21 mouse cellular contexts compared by ENCODE assay signal in genomic region chr10:63422736-63422992, GRCm38 (mm10). TPM values are rescaled to one million over a fixed set of nuclear protein-coding genes. Genes with fewer than 3 reads are reported as not detected.
DNase-seq lines count a peak whose midpoint lies in the region; ATAC-seq and TF ChIP-seq lines count a peak whose summit lies in the region.
"Had no signal": no experiment of that assay in that cellular context is flagged by ENCODE, and none has a peak within 500 bp of the region (broad histone marks: within the 10 kb centered on the region; RNA-seq: fewer than 3 reads in every experiment).

No protein-coding gene starts in this region.

- no peak overlapping the region for H3K27ac ChIP-seq in heart, adult 2 months
- peak overlapping the region; percentile 71 for H3K27ac ChIP-seq in liver, embryonic 13.5 days
- H3K27ac ChIP-seq in liver, embryonic 11.5 days (ENCODE audit: low read depth, low read length) = no peak overlapping the region
- H3K27ac ChIP-seq in MEL (ENCODE audit: control insufficient read depth, low read depth, low read length) = no peak overlapping the region
- H3K27ac ChIP-seq: gastrocnemius, adult 2 months; heart, embryonic 10.5 days had no signal

- no peak for TF ChIP-seq EP300 in heart, adult 2 months (IDR thresholded peaks at IDR 0.05; ENCODE audit: insufficient read depth, low read depth, low read length)
- TF ChIP-seq EP300 in MEL (IDR thresholded peaks at IDR 0.05; ENCODE audit: low read depth in 1 of 2, low read length in 2 of 2) = no peak

- H3K4me2 ChIP-seq in liver, embryonic 13.5 days = no peak overlapping the region
- no peak overlapping the region for H3K4me2 ChIP-seq in liver, embryonic 11.5 days

- no peak for DNase-seq in heart, adult 2 months
- no peak for DNase-seq in heart, adult 18-20 months
- DNase-seq in liver, embryonic 13.5 days = no peak
- no peak for DNase-seq in liver, embryonic 11.5 days (ENCODE audit: low spot score)
- peak; percentile 77 for DNase-seq in MEL (ENCODE audit: low read depth, low spot score)
- peak; percentile 4 for DNase-seq in naive thymus-derived CD4-positive, alpha-beta T cell, adult 2 months (ENCODE audit: low read depth)
- DNase-seq: cerebellum, adult 9-11 months; right cerebral cortex, adult 18-20 months had no signal

- no peaks in the 10 kb centered on the region for H3K27me3 ChIP-seq in heart, adult 2 months (ENCODE audit: control insufficient read depth, insufficient read depth, low read length)
- no peaks in the 10 kb centered on the region for H3K27me3 ChIP-seq in liver, embryonic 13.5 days
- H3K27me3 ChIP-seq in liver, embryonic 11.5 days (replicated peaks; ENCODE audit: control insufficient read depth, insufficient read depth, low read length) = no peaks in the 10 kb centered on the region
- H3K27me3 ChIP-seq in MEL (ENCODE audit: control insufficient read depth in 1 of 2, insufficient read depth in 2 of 2, low read length in 2 of 2) = no peaks in the 10 kb centered on the region; a peak in 1 of 4 replicates

- WGBS in heart, adult 2 months = 81% methylated on average over 5 of the region's 5 CpGs
- WGBS in liver, embryonic 13.5 days (ENCODE audit: insufficient replicate concordance) = 84% methylated on average over 5 of the region's 5 CpGs
- WGBS in liver, embryonic 11.5 days = 91% methylated on average over 5 of the region's 5 CpGs

- peak; percentile 21; the same call in 1 of the 2 replicates for TF ChIP-seq CTCF in heart, adult 2 months (IDR thresholded peaks at IDR 0.05)
- TF ChIP-seq CTCF in MEL (IDR thresholded peaks at IDR 0.05 in 2 of 3, conservative IDR thresholded peaks at IDR 0.05 in 1 of 3; ENCODE audit: control insufficient read depth in 1 of 3, insufficient read depth in 1 of 3, low read depth in 2 of 3, low read length in 3 of 3, poor library complexity in 1 of 3, severe bottlenecking in 1 of 3) = peak in 2 of 3 experiments; percentile 49; a peak in 4 of 6 replicates

- no peak for TF ChIP-seq POLR2A in heart, adult 2 months (IDR thresholded peaks at IDR 0.05; ENCODE audit: insufficient read depth, low read depth, low read length)
- TF ChIP-seq POLR2A in MEL (IDR thresholded peaks at IDR 0.05; ENCODE audit: control insufficient read depth in 1 of 2, insufficient read depth in 1 of 2, low read depth in 1 of 2, low read length in 2 of 2, poor library complexity in 1 of 2) = no peak

- intact Hi-C loops in heart, adult 2 months (cut with DNase I) = loop anchor here (2.0 to 5.0 kb wide), 2 partner anchors 56 to 160 kb away; no protein-coding TSS in a partner anchor

- no peaks in the 10 kb centered on the region for H3K36me3 ChIP-seq in heart, adult 2 months (ENCODE audit: control insufficient read depth, insufficient read depth, low read length)
- no peaks in the 10 kb centered on the region for H3K36me3 ChIP-seq in liver, embryonic 13.5 days
- no peaks in the 10 kb centered on the region for H3K36me3 ChIP-seq in liver, embryonic 11.5 days (ENCODE audit: control insufficient read depth, insufficient read depth, low read length)
- no peaks in the 10 kb centered on the region for H3K36me3 ChIP-seq in MEL (ENCODE audit: control insufficient read depth in 1 of 2, insufficient read depth in 2 of 2, low read length in 2 of 2)
- H3K36me3 ChIP-seq: heart, embryonic 10.5 days had no signal

- ATAC-seq in liver, embryonic 13.5 days (ENCODE audit: low read depth) = no peak
- ATAC-seq in liver, embryonic 11.5 days (replicated peaks; ENCODE audit: low FRiP score) = no peak
- no peak for ATAC-seq in monocyte, adult 5-6 weeks (replicated peaks; ENCODE audit: insufficient number of reproducible peaks, low FRiP score, low TSS enrichment, poor library complexity, severe bottlenecking)
- ATAC-seq: forebrain, embryonic 16.5 days had no signal

- no peak overlapping the region for H3K4me3 ChIP-seq in heart, adult 2 months
- no peak overlapping the region for H3K4me3 ChIP-seq in liver, embryonic 13.5 days (replicated peaks)
- H3K4me3 ChIP-seq in liver, embryonic 11.5 days (ENCODE audit: low read depth, low read length) = no peak overlapping the region
- peak overlapping the region; percentile 33 to 39 for H3K4me3 ChIP-seq in MEL (ENCODE audit: control insufficient read depth in 1 of 2, insufficient read depth in 1 of 2, low read depth in 2 of 2, low read length in 2 of 2)
- H3K4me3 ChIP-seq: gastrocnemius, adult 2 months; heart, embryonic 10.5 days had no signal

- peak; percentile 77 for TF ChIP-seq RAD21 in MEL (IDR thresholded peaks at IDR 0.05; ENCODE audit: low read depth, low read length)

- no peaks in the 10 kb centered on the region for H3K4me1 ChIP-seq in heart, adult 2 months (ENCODE audit: control insufficient read depth, insufficient read depth, low read length)
- peaks cover 26% of the 10 kb centered on the region for H3K4me1 ChIP-seq in liver, embryonic 13.5 days (replicated peaks)
- peaks cover 5% of the 10 kb centered on the region for H3K4me1 ChIP-seq in liver, embryonic 11.5 days (replicated peaks; ENCODE audit: control insufficient read depth, insufficient read depth, low read length)
- H3K4me1 ChIP-seq in MEL (ENCODE audit: control insufficient read depth in 1 of 2, insufficient read depth in 2 of 2, low read length in 2 of 2) = no peaks in the 10 kb centered on the region; a peak in 1 of 4 replicates
- H3K4me1 ChIP-seq: heart, embryonic 10.5 days had no signal

- H3K79me2 ChIP-seq in heart, adult 2 months (replicated peaks; ENCODE audit: control insufficient read depth, insufficient read depth, low read length) = no peaks in the 10 kb centered on the region
- no peaks in the 10 kb centered on the region for H3K79me2 ChIP-seq in MEL (ENCODE audit: control insufficient read depth, insufficient read depth, low read length, poor library complexity)

- H3K9ac ChIP-seq in heart, adult 2 months (ENCODE audit: low read depth, low read length) = no peak overlapping the region
- no peak overlapping the region for H3K9ac ChIP-seq in liver, embryonic 13.5 days
- no peak overlapping the region for H3K9ac ChIP-seq in liver, embryonic 11.5 days (ENCODE audit: low read depth, low read length)
- H3K9ac ChIP-seq in MEL (ENCODE audit: control insufficient read depth, low read depth, low read length, poor library complexity, severe bottlenecking) = peak overlapping the region; percentile 34

- no peaks in the 10 kb centered on the region for H3K9me3 ChIP-seq in liver, embryonic 13.5 days (replicated peaks)
- no peaks in the 10 kb centered on the region for H3K9me3 ChIP-seq in liver, embryonic 11.5 days (ENCODE audit: control insufficient read depth, low read length)
- H3K9me3 ChIP-seq in MEL (replicated peaks; ENCODE audit: insufficient read depth, low read length) = no peaks in the 10 kb centered on the region
- H3K9me3 ChIP-seq: heart, embryonic 10.5 days had no signal

TF ChIP-seq in MEL, 35 proteins besides CTCF, POLR2A, EP300 and RAD21 (continues in another document):
- TF ChIP-seq POLR2AphosphoS5 (IDR thresholded peaks at IDR 0.05; ENCODE audit: borderline replicate concordance, low read depth, low read length) (no peak), MAZ (IDR thresholded peaks at IDR 0.05; ENCODE audit: low read depth, low read length) (no peak), RCOR1 (IDR thresholded peaks at IDR 0.05; ENCODE audit: low read depth, low read length) (no peak), ZKSCAN1 (IDR thresholded peaks at IDR 0.05; ENCODE audit: low read depth, low read length) (no peak), SMC3 (IDR thresholded peaks at IDR 0.05; ENCODE audit: low read depth, low read length) (peak; percentile 52), POLR2AphosphoS2 (IDR thresholded peaks at IDR 0.05; ENCODE audit: low read length) (no peak)

RNA-seq across cellular contexts. Expression of gene Gm7075, which starts 1.1 kb away (rescaled TPM):
- total RNA-seq in heart, adult 2 months (2021) = not detected
- polyA plus RNA-seq in heart, adult 2 months (2012; rRNA removed) = not detected in 2 replicates
- total RNA-seq in heart, adult 18-20 months (2021) = not detected
- polyA plus RNA-seq in liver, embryonic 13.5 days (2015; fragmentation: Nextera tagmentation; extraction: Ambion mirVana) = not detected in 2 replicates
- not detected in 2 replicates for polyA plus RNA-seq in liver, embryonic 11.5 days (2014; fragmentation: Nextera tagmentation; extraction: Ambion mirVana)
- total RNA-seq in MEL (2012; rRNA removed) = not detected in 2 replicates
- not detected for polyA plus RNA-seq in MEL (2012; ENCODE audit: insufficient read depth in 1 of 2, insufficient read length in 2 of 2, low read depth in 1 of 2, low replicate concordance in 2 of 2, missing spikeins in 1 of 2)
- not detected in 3 replicates for total RNA-seq in monocyte, adult 5-6 weeks (2017)
- total RNA-seq: adrenal gland, postnatal 25 days; gastrocnemius, adult 2 months; layer of hippocampus, postnatal 36 days; left cerebral cortex, postnatal 36 days; neutrophil, adult 5-6 weeks had no signal
- polyA plus RNA-seq: C2C12; forebrain, embryonic 16.5 days; heart, embryonic 10.5 days; kidney, embryonic 14.5 days; liver, embryonic 16.5 days; spleen, adult 2 months had no signal

RNA-seq across cellular contexts. Expression of gene Ctnna3, which starts 7.2 kb away (rescaled TPM):
- total RNA-seq in heart, adult 2 months (2021) = 10 to 100 TPM; 46.9 to 54.6 TPM
- polyA plus RNA-seq in heart, adult 2 months (2012; rRNA removed) = 6.4 and 18.6 TPM in 2 replicates
- 10 to 100 TPM; 50.1 to 53.2 TPM for total RNA-seq in heart, adult 18-20 months (2021)
- 0.05 and 0.13 TPM in 2 replicates for polyA plus RNA-seq in liver, embryonic 13.5 days (2015; fragmentation: Nextera tagmentation; extraction: Ambion mirVana)
- polyA plus RNA-seq in liver, embryonic 11.5 days (2014; fragmentation: Nextera tagmentation; extraction: Ambion mirVana) = 0.30 and 0.40 TPM in 2 replicates
- not detected in 2 replicates for total RNA-seq in MEL (2012; rRNA removed)
- not detected for polyA plus RNA-seq in MEL (2012; ENCODE audit: insufficient read depth in 1 of 2, insufficient read length in 2 of 2, low read depth in 1 of 2, low replicate concordance in 2 of 2, missing spikeins in 1 of 2)
- total RNA-seq in monocyte, adult 5-6 weeks (2017) = not detected in 3 replicates
- total RNA-seq: ES-E14; neutrophil, adult 5-6 weeks had no signal

RNA-seq across cellular contexts. Expression of gene Dnajc12, which starts 40.4 kb away (rescaled TPM):
- total RNA-seq in heart, adult 2 months (2021) = 10 to 100 TPM; 11.6 to 13.5 TPM
- 3.5 and 3.9 TPM in 2 replicates for polyA plus RNA-seq in heart, adult 2 months (2012; rRNA removed)
- total RNA-seq in heart, adult 18-20 months (2021) = 10 to 100 TPM; 14.2 to 15.5 TPM
- polyA plus RNA-seq in liver, embryonic 13.5 days (2015; fragmentation: Nextera tagmentation; extraction: Ambion mirVana) = 16.5 and 18.1 TPM in 2 replicates
- polyA plus RNA-seq in liver, embryonic 11.5 days (2014; fragmentation: Nextera tagmentation; extraction: Ambion mirVana) = 18.7 and 19.5 TPM in 2 replicates
- 2.7 and 2.9 TPM in 2 replicates for total RNA-seq in MEL (2012; rRNA removed)
- 1 to 10 TPM in 1 of 2 experiments, not detected in 1; 7.3 TPM for polyA plus RNA-seq in MEL (2012; ENCODE audit: insufficient read depth in 1 of 2, insufficient read length in 2 of 2, low read depth in 1 of 2, low replicate concordance in 2 of 2, missing spikeins in 1 of 2)
- total RNA-seq in monocyte, adult 5-6 weeks (2017) = 0.53 to 7.0 TPM (median 0.95 TPM) in 3 replicates

RNA-seq across cellular contexts. Expression of gene Sirt1, which starts 41.2 kb away (rescaled TPM):
- 10 to 100 TPM; 10.4 to 11.5 TPM for total RNA-seq in heart, adult 2 months (2021)
- 2.5 and 5.8 TPM in 2 replicates for polyA plus RNA-seq in heart, adult 2 months (2012; rRNA removed)
- 10 to 100 TPM; 10.0 to 12.5 TPM for total RNA-seq in heart, adult 18-20 months (2021)
- 3.1 and 3.3 TPM in 2 replicates for polyA plus RNA-seq in liver, embryonic 13.5 days (2015; fragmentation: Nextera tagmentation; extraction: Ambion mirVana)
- polyA plus RNA-seq in liver, embryonic 11.5 days (2014; fragmentation: Nextera tagmentation; extraction: Ambion mirVana) = 7.0 and 7.9 TPM in 2 replicates
- 9.1 and 13.2 TPM in 2 replicates for total RNA-seq in MEL (2012; rRNA removed)
- polyA plus RNA-seq in MEL (2012; ENCODE audit: insufficient read depth in 1 of 2, insufficient read length in 2 of 2, low read depth in 1 of 2, low replicate concordance in 2 of 2, missing spikeins in 1 of 2) = 10 to 100 TPM in 1 of 2 experiments, not detected in 1; 19.8 TPM
- 57.4 to 70.4 TPM (median 60.1 TPM) in 3 replicates for total RNA-seq in monocyte, adult 5-6 weeks (2017)

Comparison
In these comparisons a context has a peak if more than half of its experiments do, and no peak if none do; other contexts are left out.
1. DNase-seq: peak in MEL (single experiment) and naive thymus-derived CD4-positive, alpha-beta T cell, adult 2 months (single experiment); none in heart, adult 2 months (0 of 2), heart, adult 18-20 months (0 of 2), liver, embryonic 13.5 days (single experiment) and liver, embryonic 11.5 days (single experiment).
2. H3K4me3 ChIP-seq: peak in MEL (2 of 2); none in heart, adult 2 months (single experiment), liver, embryonic 13.5 days (single experiment) and liver, embryonic 11.5 days (single experiment).
3. RNA of gene Ctnna3, which starts 7.2 kb away (total RNA-seq): 46.9 to 54.6 TPM in heart, adult 2 months and 50.1 to 53.2 TPM in heart, adult 18-20 months; not detected in MEL and not detected in monocyte, adult 5-6 weeks; every median in the first group is over 10 times any median in the second.